Mouse (Mus musculus) WW6 (cell line): ENCODE measurements around the gene Pgp.
"Not testable (repeated sequence)": the region's sequence is repeated elsewhere in the genome, so short reads cannot be mapped to it uniquely, and the experiment has no call there.

Experiments
- DNase-seq: peaks from one replicate; pipeline ENCODE4 v3.0.0-alpha.2; 2013; ENCODE audit warnings: low read depth, low spot score

Gene Pgp

DNA sequence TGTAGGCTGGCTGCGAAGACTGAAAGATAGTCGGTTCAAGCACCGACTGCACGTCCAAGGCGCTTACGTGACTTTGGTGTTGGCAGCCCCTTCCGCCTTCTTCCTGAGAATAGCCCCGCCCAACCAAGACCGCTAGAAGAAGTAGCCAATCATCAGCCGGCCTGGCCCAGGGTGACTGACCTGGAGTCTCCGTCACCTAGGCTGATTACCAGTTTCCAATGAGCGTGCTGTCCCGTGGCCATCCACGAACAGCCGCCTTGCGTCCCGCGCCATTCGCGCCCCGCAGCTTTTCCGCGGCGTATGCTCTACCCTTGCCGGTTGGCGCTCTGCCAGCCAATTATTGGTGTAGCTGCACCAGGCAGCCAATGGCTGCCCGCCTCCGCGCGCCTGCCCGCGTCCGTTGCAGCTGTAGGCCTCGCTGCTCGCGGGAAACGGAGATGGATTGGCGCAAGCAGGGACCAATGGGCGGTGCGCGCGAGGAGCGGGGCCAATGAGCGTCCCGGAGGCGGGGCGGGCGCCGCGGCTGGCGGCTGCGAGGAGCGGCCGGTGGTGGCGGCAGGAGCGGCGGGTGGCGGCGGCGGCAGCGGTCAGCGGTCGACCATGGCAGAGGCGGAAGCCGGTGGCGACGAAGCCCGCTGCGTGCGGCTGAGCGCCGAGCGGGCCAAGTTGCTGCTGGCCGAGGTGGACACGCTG is at the start of gene Pgp, which contains the start of gene E4f1:
TSS of gene Pgp (plus strand) at position 483 of the 693 bp plus-strand sequence.
TSS of gene E4f1 (minus strand) at position 404 of the 693 bp plus-strand sequence.
- peak; percentile 95 for DNase-seq

DNA sequence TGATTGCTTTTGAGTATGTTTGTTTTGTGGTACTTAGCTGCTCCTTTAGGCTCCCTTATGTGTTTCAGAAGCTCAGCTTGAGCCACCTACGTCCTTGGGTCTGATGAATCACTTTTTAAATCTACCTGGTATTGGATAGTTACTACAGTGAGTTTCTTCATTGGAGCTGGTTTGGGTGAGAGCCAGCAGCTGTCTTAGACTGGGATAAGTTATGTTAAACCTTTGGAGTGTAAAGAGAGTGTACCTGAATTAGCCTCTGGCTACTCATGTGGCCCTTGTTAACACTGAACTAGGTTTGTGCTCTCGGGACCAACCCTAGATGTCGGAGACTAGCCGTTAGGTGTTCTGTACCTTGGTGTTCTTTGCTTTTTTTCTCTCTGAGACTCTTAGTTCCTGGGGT is 47.1 kb upstream of the Pgp start:
- DNase-seq: no peak

DNA sequence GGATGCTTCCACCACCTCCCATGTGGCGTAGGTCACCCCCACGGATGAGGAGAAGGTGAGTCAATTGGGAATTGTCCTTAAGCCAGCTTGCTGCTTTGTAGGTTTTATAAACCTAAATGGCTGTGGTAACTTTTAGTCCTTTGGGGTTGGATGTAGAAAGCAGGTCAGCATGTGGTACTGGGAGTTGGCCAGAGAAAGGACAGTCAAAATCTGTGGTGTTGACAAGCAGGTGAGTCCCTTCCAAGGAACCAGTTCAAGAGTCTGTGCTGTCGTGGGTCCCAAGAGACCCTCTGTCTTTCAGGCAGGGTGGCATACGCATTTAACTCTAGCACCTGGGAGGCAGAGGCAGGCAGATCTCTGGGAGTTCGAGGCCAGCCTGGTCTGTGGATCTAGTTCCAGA is 45.7 kb upstream of the Pgp start:
- DNase-seq: no peak

DNA sequence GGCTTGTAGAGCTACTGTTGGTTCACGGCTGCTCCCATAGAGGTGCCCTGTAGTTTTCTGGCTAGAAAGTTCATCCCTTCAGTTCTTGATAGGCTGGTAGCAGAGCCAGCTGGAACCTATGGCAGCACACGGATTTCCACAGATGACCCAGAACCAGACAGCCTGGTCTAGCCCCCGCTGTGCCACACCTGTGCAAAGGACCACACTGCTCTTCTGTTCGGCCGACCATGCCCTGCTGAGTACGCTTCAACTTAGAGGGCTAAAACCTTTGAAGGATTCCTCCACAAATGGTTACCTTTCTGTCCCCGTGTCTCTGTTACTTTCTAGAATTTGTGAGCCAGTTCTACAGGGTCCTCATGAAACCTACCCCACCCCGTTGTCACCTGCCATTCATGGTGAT is 44.9 kb upstream of the Pgp start:
- DNase-seq: not testable (repeated sequence)

DNA sequence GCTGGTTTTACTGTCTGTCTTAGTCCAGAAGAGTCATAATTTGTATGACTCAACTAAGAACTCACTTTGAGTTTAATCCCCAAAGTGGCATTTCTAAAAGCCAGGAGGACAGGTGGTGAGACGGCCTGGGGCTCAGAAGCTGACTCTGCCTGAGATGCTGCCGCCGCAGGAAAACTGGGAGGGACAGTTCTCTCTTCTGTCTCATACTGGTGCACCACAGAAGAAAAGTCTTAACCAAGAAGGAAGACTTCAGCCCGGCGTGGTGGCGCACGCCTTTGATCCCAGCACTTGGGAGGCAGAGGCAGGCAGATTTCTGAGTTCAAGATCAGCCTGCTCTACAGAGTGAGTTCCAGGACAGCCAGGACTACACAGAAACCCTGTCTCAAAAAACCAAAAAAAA is 44.3 kb upstream of the Pgp start:
- DNase-seq: no peak

DNA sequence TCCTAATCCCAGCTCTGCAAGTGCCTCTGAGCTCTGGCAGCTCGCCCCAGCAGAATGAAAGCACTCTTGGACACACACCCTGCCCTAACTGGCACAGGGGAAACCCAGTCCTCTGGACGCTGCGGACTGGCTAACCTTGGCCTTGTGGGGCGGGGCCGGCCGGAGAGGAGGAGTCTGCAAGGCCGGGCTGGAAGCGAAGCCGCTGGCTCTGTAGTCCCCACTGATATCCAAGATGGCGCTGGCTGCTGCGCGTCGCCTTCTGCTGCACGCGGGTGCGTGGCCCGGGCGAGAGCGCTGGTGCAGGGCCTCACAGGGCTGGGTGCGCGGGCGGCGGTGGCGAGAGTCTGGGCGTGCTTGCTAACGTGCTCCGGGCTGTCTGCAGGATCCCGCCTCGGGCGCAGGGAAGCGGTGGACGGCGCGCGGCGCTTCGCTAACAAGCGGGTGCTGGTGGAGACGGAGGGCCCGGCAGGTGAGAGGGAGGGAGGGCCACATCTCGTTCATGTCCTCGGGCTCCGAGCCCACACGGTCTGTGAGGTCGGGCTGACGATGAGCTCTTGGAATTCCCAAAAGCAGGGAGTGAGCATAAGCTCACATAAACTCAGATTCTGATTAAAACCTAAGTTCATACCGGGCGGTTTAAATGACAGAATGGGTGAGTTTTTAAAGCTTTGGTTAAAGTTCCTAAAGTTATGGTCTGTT is 43.6 kb upstream of the Pgp start, which contains the start of gene Eci1:
TSS of gene Eci1 (plus strand) at position 171 of the 699 bp plus-strand sequence.
- peak; percentile 71 for DNase-seq

DNA sequence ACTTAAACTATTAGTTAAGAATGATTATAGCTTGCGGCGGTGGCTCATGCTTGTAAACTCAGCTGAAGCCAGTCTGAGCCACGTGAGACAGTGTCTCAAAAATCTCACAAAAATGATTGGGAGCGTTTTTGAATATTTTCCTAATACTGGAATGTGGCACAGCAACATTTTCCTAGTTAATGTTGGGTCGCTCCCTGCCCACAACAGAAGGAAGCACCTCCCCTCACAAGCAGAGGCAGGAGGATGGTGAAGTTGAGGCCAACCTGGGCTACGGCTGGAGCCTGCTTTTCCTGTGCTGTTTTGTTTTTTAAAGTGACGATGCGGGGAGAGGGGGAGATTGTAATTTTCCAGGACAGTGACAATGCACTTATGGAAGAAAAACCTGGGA is 43.0 kb upstream of the Pgp start:
- no peak for DNase-seq

DNA sequence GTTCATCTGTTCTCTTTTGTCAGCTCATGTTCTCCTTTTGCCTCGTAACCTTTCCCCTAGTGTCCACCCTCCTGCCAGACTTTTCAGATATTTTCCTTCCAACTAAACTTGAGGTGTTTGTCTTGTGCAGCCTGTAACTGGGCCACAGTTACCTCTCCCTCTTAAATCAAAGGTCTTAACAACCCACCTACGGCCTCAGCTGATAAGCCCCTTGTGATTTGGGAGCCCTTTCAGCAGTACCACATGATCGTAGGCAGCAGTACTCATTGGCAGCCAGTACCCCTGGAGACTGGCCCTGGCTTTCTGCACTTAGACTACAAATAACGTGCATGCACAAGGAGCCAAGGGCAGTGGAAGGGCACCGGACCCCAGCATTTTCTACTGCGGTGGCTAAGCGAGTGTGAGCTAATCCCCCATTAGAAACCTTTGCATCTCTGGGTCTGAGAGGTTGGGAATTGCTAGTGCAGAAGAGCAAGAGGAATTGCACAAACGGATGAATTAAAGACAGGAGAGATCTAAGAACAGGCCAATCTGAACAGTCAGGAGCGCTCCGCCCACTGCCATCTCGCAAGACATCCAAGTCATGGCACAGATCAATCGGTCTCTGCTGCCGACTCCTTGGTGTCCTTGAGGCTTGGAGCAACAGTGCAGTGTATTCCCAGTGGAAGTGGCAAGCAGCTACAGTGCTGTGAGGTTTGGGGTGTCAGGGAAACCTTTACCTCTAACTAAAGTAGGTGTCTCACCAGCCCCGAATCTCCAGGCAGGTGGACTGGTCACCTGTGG is 40.8 kb upstream of the Pgp start:
- no peak for DNase-seq

DNA sequence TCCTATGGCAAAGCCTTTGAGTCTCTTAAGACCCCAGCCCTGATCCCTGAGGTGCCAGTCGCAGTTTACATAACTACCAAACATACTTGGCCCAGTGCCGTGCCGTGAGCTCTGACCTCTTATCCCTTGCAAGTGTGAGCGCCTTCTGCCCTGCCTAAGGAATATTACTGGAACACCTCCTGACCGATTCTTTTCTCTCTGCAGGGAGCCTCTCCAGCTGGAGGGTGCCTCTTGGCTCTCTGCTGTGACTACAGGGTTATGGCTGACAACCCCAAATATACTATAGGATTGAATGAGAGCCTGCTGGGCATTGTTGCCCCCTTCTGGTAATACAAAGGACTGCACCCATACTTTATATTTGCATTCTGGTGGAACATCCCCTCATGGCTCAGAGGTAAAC is 33.2 kb upstream of the Pgp start:
- DNase-seq: no peak

DNA sequence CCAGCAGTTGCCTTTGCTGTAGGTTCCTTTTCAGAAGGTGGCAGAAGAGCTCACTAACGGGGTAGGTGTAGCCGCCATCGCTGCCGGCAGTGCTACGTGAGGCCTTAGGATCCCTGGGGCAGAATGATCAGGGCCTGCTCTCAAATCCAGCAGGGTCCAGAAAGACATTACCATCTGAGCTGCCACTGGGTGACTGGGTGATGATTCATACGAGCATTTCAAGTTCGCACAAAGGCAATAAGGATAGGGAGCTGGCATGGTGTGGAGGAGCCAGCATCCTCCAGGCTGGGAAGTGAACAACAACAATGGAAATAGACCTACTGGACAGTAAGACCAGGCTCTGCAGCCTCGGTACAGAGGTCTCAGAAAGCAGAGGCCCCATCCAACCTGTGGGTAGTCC is 29.8 kb upstream of the Pgp start:
- no peak for DNase-seq

DNA sequence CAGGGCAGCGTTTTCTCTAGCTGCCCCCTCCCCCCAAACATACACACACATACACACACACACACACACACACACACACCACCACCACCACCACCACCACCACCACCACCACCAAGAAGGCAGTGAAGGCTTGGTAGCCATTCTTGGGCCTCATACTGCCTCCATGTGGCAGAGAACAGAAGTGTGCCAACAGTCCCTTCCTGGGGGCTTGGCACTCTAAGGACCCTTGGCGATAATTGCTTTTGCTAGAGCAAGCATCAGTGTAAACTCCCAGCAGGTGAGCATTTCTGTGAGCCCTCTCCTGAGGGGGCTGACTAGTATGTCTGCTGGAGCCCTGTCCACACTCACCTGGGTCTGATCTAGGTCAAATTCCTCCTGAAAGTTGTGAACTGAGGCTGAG is 29.0 kb upstream of the Pgp start:
- DNase-seq: no peak

DNA sequence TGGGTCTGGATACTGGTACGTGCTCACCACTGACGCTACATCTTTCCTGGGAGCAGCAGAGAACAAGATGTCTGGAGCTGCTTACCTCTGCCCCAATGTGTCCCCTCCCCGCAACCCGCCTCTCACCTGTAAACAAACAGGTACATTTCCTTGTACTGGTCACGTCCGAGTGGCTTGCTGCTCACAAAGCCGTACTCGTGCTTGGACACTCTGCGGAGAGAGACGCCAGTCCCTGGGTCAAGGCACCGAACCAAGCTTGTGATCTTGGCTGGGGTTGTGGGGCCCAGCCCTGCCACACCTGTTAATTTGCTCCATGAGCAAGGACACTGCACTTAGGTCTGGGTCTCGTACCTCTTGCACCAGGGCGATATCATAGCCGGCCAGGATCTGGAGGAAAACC is 28.1 kb upstream of the Pgp start:
- DNase-seq: no peak

DNA sequence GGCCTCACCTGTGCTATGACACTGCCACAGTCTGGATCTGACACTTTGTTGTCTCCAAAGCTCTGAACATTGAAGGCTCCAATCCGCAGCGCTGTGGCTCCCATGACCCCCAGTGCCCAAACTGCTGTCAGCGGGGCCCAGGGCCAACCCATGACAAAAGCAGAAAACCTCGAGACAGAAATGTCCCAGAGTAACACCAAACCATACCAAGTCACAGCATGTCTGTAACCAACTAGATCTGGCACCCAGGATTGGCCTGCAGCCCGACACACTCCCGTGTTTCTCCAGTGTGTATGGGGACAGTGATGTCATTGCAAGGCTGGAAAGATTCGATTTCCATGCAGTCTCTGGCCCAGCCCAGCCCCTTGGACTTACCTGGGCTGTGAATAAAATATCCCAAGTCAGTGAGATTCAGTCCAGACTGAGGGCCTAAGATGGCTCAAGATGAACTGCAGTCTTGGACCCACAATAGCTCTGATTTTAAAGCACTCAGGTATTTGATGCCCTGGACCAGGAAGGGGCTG is 27.5 kb upstream of the Pgp start, which contains the start of gene Dnase1l2:
TSS of gene Dnase1l2 (minus strand) at position 474 of the 524 bp plus-strand sequence.
- DNase-seq: no peak

DNA sequence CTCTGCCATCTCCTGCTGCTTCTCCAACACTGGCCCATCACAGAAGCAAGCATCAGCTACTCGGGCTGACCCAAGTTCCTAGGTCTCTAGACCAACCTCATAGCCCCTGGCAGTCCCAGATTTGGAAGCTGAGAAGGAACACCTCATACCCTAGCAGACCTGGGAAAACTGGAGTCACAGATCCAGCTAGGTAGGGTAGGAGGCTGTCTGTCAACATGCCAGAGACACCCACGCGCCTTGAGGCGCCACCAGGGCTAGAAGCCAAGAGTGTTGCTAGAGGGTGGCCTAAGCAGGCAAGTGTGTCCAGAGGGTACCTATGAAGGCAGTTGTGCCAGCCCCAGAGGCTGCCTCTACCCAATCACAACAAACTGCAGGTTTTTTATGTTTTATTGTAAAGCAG is 26.8 kb upstream of the Pgp start:
- no peak for DNase-seq

DNA sequence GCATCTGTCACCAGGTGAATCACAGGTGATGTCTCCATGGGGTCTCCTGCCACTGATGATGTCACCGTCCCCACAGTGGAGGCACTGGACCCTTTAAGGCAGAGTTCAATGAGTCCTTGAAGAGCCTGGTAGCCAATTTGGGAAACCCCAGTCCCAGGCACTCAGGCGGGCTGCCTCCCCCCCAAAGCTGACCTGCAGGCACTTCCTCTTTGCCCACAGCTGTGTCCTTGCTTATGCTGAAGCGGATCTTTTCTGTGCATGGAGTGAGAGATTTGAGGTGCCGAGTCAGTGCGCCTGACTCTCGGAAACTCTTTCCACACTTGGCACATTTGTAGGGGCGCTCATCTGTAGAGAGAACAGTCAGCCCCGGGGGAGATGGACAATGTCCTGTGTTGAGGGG is 23.6 kb upstream of the Pgp start:
- no peak for DNase-seq

DNA sequence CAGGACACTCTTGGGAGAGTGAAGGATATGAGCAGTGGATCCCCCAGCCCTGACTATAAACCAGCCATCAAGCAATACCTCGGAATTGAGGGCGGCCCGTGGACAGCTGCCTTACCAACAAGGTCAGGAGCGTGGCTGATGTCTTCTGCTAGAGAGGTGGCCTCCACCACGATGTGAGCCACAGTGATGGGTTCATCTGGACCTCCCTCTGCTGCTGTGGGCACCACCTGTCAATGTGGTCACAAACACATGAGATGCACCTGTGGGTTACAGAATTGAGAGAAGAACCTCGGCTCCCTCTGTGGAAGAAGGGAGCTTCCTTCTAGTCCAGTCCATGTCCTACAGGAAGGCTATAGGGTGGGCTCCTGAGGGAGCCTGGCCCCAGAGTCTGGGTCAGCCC is 20.7 kb upstream of the Pgp start:
- no peak for DNase-seq

DNA sequence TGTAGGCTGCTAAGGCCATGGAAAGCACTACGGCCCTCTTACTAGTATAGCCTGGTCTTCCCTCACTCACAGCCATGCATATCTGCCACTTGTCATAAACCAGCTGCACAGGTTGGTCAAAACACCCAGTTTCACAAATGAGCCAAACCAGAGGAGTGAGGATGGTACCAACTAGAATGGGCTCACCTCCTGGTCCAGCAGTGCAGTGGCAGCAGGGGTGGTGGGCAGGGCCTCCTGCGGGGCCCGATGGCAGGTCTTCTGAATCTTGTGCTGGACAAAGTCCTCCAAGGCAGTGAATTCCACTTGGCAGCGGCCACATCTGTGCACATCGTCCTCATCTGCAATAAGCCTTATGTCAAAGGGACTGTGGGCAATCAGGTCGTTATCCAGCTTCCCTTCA is 19.0 kb upstream of the Pgp start:
- no peak for DNase-seq

DNA sequence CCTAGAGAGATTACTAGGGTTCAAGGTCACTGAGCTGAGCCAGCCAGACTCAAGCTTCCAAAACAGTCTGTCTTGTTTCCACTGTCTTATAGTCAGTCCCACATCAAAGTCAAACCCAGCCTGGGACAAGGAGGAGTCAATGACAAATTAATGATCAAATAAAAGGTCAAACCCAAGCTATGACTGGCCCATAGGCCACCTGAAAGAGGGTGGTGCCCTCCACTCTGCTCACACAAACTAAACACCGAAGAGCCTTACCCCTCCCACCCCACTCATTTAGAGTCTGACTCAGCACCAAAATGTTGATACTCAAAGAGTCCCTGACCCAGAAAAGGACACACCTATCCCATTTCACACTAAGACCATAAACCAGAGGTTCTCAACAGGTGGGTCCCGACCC is 16.8 kb upstream of the Pgp start:
- DNase-seq: no peak

DNA sequence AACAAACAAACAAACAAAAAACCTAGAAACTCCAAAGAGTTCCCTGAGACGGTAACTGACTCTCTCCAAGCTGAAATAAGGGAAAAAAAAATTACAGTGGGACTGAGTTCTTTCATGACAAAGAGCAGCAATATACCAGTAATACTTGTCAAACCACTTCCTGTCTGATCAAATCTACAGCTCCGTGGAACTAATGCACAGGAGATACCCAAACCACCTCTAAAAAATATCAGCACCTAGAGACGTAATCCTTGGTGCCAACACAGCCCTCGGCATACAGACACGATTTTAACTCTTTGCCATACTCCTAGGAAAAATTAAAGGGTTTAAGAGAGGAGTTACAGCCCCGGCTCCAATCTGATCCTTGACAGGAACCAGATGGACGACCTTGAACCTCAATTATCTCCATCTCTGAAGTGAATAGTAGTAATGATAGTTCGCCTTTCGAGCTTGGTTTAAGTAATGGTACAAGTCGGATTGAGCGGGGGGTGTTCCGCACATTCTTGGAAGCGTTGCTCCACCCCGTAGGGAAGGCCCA is 15.9 kb upstream of the Pgp start:
- DNase-seq: no peak

DNA sequence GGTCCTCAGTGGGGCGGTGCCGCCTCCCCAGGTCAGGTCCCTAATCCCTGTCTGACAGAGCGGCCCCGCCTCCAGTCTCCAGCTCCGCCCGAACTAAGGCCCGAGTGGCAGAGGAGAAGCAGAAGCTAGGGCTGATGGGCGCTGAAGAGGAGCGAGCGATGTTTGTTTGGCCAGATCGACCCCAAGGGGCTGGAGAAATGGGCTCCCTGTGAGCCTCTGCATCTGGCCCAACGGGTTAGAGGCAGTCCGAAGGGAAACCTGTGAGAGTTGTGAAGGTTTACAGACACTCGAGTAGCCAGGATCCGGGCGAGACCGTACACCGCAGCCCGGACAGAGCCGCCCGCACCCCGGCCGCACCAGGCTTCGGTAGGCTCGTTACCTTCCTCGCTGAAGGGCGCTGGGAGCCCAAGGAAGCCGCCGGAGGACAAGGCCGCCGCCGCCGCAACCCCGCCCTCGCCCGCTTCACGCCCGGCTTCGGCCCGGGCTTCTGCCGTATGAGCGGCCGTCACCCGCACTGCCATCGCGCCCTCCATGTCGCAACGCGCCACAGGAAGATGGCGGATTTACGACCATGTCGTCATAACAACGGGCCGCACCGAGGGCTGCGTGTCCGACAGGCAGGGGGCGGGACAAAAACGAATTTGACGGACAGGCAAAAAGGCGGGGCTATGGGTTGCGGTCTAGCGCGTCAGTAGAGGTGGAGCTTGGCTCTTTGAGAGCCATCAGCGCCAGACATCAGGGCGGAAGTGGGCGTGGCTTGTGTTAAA is 15.3 kb upstream of the Pgp start:
- peak; percentile 99 for DNase-seq

DNA sequence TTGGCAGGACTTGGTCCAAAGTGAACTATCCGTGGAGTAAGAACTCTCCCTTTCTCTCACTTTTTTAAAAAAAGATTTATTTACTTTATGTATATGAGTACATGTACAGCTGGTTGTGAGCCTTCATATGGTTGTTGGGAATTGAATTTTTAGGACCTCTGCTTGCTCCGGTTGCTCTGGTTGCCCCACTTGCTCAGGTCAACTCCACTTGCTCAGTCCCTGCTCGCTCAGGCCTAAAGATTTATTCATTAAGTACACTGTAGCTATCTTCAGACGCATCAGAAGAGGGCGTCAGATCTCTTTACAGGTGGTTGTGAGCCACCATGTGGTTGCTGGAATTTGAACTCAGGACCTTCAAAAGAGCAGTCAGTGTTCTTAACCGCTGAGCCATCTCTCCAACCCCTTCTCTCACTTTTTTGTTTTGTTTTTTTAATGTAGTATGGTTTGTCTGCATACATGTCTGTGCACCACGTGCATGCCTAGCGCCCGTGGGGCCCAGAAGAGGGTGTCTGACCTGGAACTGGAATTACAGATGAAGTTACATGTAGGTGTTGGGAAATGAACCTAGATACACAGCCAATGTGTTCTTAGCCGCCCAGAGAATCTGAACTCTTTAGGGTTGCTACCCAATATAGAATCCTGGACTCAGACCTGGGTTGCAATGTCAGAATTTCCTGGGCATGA is 14.5 kb upstream of the Pgp start:
- DNase-seq: not testable (repeated sequence)
